Mouse (Mus musculus) limb, embryonic 15.5 days (tissue): ENCODE measurements around the gene Mri1. TPM values are rescaled to one million over a fixed set of nuclear protein-coding genes. Genes with fewer than 3 reads are reported as not detected.
"Not testable (repeated sequence)": the region's sequence is repeated elsewhere in the genome, so short reads cannot be mapped to it uniquely, and the experiment has no call there.

Experiments
- ATAC-seq: fragments of 200-750 bp; cut with Nextera tagmentation; 2 replicates; pipeline ENCODE4 v1.8.0; 2017; ENCODE audit warnings: low read depth, moderate TSS enrichment; ENCODE audit not compliant: insufficient number of reproducible peaks, low FRiP score, low TSS enrichment
- H3K27ac ChIP-seq: fragments of 300-500 bp; sonication (generic); 2 replicates; pipeline ENCODE4 v1.5.1; 2015; ENCODE audit warnings: moderate library complexity, mild to moderate bottlenecking, inconsistent platforms
- H3K27me3 ChIP-seq: fragments of 300-500 bp; sonication (generic); 2 replicates; pipeline ENCODE4 v1.6.1; 2015; ENCODE audit warnings: inconsistent platforms
- H3K36me3 ChIP-seq: fragments of 300-500 bp; sonication (generic); 2 replicates; pipeline ENCODE4 v1.6.1; 2015; ENCODE audit warnings: inconsistent platforms
- H3K4me1 ChIP-seq: fragments of 300-500 bp; sonication (generic); 2 replicates; pipeline ENCODE4 v1.6.1; 2015; ENCODE audit warnings: inconsistent platforms
- H3K4me2 ChIP-seq: fragments of 300-500 bp; sonication (generic); 2 replicates; pipeline ENCODE4 v1.6.1; 2015; ENCODE audit warnings: mild to moderate bottlenecking, inconsistent platforms
- H3K4me3 ChIP-seq: fragments of 300-500 bp; sonication (generic); 2 replicates; pipeline ENCODE4 v1.5.1; 2015; ENCODE audit warnings: mild to moderate bottlenecking, inconsistent platforms
- H3K9ac ChIP-seq: fragments of 300-500 bp; sonication (generic); 2 replicates; pipeline ENCODE4 v1.6.1; 2015; ENCODE audit warnings: inconsistent platforms
- H3K9me3 ChIP-seq: fragments of 300-500 bp; sonication (generic); 2 replicates; pipeline ENCODE4 v1.6.1; 2016; ENCODE audit warnings: inconsistent platforms
- WGBS: fragments of 180-500 bp; shearing (Covaris S2); methylation state at CpG from one replicate; pipeline ENCODE4 v1.1.7; 2015; 5-methylcytosine and 5-hydroxymethylcytosine counted together
- polyA plus RNA-seq: library from polyadenylated mRNA; unstranded; fragments of >200 nt; fragmentation: Nextera tagmentation; extraction: Ambion mirVana; gene quantifications from 2 replicates; pipeline ENCODE4 v1.2.1, GENCODE M21; 2015

The Mri1 gene
- polyA plus RNA-seq = 62.0 and 65.5 TPM in 2 replicates

DNA sequence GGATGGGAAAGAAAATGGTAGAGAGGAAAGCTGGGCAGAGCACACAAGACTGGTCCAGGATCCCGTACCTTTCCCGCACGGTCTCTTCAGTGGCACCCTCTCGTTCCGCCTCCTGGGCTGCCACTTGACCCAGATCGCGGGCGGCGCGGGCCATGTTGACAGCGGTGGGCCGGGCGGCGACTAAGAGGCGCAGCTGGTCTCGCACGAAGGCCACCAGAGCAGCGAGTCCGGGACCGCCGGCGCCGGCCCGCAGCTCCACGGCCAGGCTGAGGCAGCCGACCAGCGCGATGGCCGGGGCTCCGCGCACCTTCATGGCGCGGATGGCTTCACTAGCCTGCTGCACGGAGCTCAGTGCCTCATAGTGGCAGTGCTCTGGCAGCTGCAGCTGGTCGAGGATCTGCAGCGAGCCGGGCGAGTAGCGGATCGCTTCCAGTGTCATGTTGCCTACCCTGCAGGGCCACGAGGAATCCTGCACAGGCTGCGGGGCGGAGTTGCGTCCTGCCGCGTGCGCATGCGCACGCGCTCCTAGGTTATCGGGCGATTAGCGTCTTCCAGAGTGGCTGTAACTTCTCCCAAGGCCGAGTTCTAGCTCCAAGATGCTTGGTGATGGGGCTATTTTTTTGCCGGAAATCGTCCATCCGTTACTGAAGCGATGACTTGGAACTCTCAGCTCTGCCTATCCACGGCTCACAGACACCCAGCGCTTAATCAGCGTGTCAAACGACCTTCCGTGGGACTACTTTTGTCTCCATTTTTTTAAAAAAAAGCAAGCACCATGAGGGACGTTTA, at the start of gene Mri1:
Gene Mri1, minus strand, starts transcription at position 505 of the 789 bp plus-strand sequence.
- peak; percentile 76; the same call in 1 of the 2 replicates for ATAC-seq
- under 1% methylated on average over 64 of the region's 64 CpGs for WGBS
- no peaks in the 10 kb centered on the region for H3K27me3 ChIP-seq

DNA sequence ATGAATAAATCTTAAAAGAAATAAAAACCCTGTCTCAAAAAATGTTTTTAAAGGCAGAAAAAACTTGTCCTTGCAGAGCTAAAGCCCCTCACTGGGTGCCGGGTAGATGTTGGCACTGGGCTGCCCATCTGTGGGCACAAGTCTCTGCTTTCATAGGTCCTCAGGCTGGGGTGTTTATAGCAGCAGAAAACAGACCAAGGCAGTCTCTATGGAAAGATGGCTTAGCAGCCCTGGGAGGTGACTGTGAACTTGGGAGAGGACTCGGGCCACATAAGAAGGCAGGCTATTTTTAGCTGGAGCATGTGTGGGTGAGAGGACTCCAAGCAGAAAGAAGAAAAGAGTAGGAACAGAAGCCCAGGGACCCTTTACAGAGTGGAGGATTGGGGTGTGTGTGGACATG, 46.8 kb upstream of the Mri1 start:
- H3K9me3 ChIP-seq = no peaks in the 10 kb centered on the region
- no peak overlapping the region for H3K4me2 ChIP-seq
- no peak overlapping the region for H3K27ac ChIP-seq
- no peak overlapping the region for H3K9ac ChIP-seq
- no peak for ATAC-seq
- H3K36me3 ChIP-seq = no peaks in the 10 kb centered on the region
- H3K4me3 ChIP-seq = no peak overlapping the region
- no peaks in the 10 kb centered on the region for H3K4me1 ChIP-seq
- no peaks in the 10 kb centered on the region for H3K27me3 ChIP-seq
- 54% methylated on average over 2 of the region's 2 CpGs for WGBS

More for the DNA sequence above, at the start of gene Mri1:
- Histone ChIP-seq H3K4me3 (peak within 1 kb of the TSS; percentile 64), H3K4me1 (peaks cover 17% of the 10 kb centered on the region), H3K9ac (peak within 1 kb of the TSS; percentile 67), H3K36me3 (peaks cover 74% of the 10 kb centered on the region), H3K9me3 (no peaks in the 10 kb centered on the region), H3K27ac (peak within 1 kb of the TSS; percentile 85), H3K4me2 (peak within 1 kb of the TSS; percentile 86)

DNA sequence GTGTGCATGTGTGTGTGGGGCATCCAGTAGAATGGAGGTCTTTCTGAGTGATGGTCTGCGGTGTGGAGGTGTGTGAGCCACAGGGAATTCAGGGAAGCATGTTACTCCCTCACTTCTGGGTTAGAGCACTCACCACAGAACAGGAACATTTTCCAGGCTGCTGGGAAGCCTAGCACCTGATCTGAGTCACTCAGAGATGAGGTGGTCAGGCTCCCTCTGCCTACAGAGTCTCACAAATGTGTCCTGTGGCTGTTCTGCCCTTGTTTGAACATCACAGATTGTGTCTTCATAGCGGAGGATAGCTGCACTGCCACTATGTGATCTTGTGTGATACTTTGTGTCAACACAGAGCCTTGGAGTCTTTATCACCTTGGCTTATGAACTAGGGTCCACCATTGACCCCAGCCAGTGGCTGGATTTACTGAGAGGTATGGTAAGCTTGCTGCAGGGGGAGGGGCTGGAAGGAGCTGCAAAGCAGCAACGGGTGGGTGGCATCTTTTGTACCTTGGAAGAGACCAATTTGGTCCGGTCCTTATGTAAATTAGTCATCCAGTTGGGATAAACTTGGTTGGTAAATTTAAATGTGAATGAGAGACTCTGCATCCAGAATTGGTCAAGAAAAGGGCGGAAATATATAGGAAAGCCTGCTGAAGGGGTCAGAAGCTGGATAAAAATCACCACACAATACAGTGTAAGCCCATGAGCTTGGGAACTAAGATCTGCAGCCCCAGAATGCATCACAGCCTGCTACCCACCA, 40.1 kb upstream of the Mri1 start:
- Histone ChIP-seq H3K9me3 (no peaks in the 10 kb centered on the region), H3K27me3 (no peaks in the 10 kb centered on the region), H3K4me1 (no peaks in the 10 kb centered on the region), H3K4me3 (no peak overlapping the region), H3K4me2 (no peak overlapping the region), H3K36me3 (no peaks in the 10 kb centered on the region), H3K9ac (no peak overlapping the region), H3K27ac (no peak overlapping the region)
- WGBS = 77% methylated on average over 5 of the region's 5 CpGs
- ATAC-seq = no peak

- Histone ChIP-seq H3K4me2 (no peak overlapping the region), H3K9ac (no peak overlapping the region), H3K36me3 (no peaks in the 10 kb centered on the region), H3K4me3 (no peak overlapping the region), H3K4me1 (no peaks in the 10 kb centered on the region), H3K9me3 (no peaks in the 10 kb centered on the region), H3K27ac (no peak overlapping the region), H3K27me3 (no peaks in the 10 kb centered on the region)
- WGBS = 23% methylated on average over 8 of the region's 8 CpGs
- no peak for ATAC-seq
Observed at GRCm38 (mm10) chr8:84291688-84292087, 34.6 kb upstream of the Mri1 start.

- H3K9me3 ChIP-seq = no peaks in the 10 kb centered on the region
- no peaks in the 10 kb centered on the region for H3K36me3 ChIP-seq
- no peaks in the 10 kb centered on the region for H3K4me1 ChIP-seq
- H3K27me3 ChIP-seq = no peaks in the 10 kb centered on the region
- no peak overlapping the region for H3K9ac ChIP-seq
- H3K4me3 ChIP-seq = no peak overlapping the region
- no peak for ATAC-seq
- 78% methylated on average over 5 of the region's 5 CpGs for WGBS
- no peak overlapping the region for H3K27ac ChIP-seq
- no peak overlapping the region for H3K4me2 ChIP-seq
Observed at GRCm38 (mm10) chr8:84291086-84291485, 34.0 kb upstream of the Mri1 start.

DNA sequence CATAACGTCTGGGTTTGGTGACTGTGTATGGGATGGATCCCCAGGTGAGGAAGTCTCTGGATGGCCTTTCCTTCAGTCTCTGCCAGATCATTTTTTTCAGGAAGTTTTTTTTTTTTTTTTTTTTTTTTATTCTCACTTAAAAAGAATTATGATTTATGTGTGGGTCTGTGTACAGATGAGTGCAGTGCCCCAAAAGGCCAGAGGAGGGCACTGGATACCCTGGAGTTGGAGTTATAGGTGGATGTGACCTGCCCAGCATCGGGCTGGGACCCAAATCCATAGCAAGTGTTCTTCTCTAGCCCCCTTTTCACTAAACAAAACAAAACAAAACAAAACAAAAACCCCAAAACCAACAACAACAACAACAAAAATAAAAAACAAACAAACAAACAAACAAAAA, 31.8 kb upstream of the Mri1 start:
- no peak overlapping the region for H3K4me2 ChIP-seq
- peaks cover 12% of the 10 kb centered on the region for H3K4me1 ChIP-seq
- no peaks in the 10 kb centered on the region for H3K36me3 ChIP-seq
- H3K9me3 ChIP-seq = no peaks in the 10 kb centered on the region
- no peak overlapping the region for H3K4me3 ChIP-seq
- H3K9ac ChIP-seq = no peak overlapping the region
- H3K27me3 ChIP-seq = no peaks in the 10 kb centered on the region
- no peak overlapping the region for H3K27ac ChIP-seq
- no peak for ATAC-seq
- WGBS = 62% methylated on average over 2 of the region's 2 CpGs

DNA sequence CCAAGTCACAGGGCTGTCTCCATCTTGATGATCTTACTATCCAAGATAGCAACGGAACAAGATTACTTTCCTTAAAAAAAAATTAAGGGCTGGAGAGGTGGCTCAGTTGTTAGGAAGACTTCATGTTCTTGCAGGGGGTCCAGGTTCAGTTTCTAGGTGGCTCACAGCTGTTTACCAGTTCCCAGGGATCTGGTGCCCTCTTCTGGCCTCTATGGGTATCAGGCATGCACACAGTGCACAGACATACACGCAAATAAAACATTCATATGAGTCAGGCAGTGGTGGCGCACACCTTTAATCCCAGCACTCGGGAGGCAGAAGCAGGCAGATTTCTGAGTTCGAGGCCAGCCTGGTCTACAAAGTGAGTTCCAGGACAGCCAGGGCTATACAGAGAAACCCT, 28.5 kb upstream of the Mri1 start:
- 48% methylated on average over 5 of the region's 5 CpGs for WGBS
- H3K36me3 ChIP-seq, H3K9me3 ChIP-seq, H3K4me2 ChIP-seq, H3K4me3 ChIP-seq, H3K27me3 ChIP-seq, H3K9ac ChIP-seq, H3K27ac ChIP-seq, ATAC-seq: not testable (repeated sequence)
- peaks cover 16% of the 10 kb centered on the region for H3K4me1 ChIP-seq

DNA sequence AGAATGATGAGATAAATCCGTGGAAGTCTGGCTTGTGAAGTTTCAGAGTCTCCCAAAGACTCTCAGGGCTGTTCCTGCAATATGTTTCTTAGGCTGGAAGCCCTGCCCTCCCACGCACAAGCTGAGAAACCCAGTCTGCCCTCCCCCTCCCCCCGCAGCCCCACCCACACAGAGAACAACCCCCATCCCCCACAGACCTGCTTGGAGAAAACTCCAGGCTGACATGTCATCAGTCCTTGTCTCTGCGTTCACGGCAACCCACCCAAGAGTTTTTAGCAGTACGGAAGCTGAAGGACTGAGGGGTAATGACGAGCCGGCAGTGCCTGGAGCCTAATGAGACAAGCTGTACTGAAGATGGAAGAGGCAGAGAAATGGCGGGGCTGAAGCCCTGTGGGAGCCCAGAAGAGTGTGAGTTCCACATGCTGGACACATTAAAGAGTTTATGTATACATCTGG, 27.5 kb upstream of the Mri1 start:
- H3K9me3 ChIP-seq = no peaks in the 10 kb centered on the region
- no peak overlapping the region for H3K9ac ChIP-seq
- H3K4me1 ChIP-seq = peaks cover 16% of the 10 kb centered on the region
- H3K27me3 ChIP-seq = no peaks in the 10 kb centered on the region
- WGBS = 10% methylated on average over 9 of the region's 9 CpGs
- H3K27ac ChIP-seq = peak overlapping the region; percentile 67
- H3K4me3 ChIP-seq = peak overlapping the region; percentile 27
- ATAC-seq = peak; percentile 55
- H3K4me2 ChIP-seq = peak overlapping the region; percentile 34
- no peaks in the 10 kb centered on the region for H3K36me3 ChIP-seq

- H3K27me3 ChIP-seq = no peaks in the 10 kb centered on the region
- ATAC-seq = no peak
Observed at GRCm38 (mm10) chr8:84280777-84281176, 23.7 kb upstream of the Mri1 start.

DNA sequence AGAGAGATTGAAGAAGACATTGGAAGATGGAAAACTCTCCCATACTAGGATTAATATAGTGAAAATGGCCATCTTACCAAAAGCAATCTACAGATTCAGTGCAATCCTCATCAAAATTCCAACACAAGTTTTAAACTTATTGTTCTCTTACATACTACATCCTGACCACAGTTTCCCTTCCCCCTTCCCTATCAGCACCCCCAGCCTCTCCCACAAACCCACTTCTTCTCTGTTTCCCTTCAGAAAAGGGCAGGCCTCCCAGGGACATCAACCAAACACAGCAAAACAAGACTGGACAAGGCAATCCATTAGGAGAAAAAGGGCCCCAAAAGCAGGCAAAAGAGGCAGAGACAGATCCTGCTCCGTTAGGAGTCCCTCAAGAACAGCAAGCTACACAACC, 19.3 kb upstream of the Mri1 start:
- Histone ChIP-seq H3K4me1 (no peaks in the 10 kb centered on the region), H3K4me2 (no peak overlapping the region), H3K27ac (no peak overlapping the region), H3K9ac (no peak overlapping the region), H3K9me3 (no peaks in the 10 kb centered on the region), H3K4me3 (no peak overlapping the region), H3K36me3 (no peaks in the 10 kb centered on the region), H3K27me3 (no peaks in the 10 kb centered on the region)
- 59% methylated on average over 1 of the region's 1 CpGs for WGBS
- no peak for ATAC-seq

More at GRCm38 (mm10) chr8:84280777-84281176, 23.7 kb upstream of the Mri1 start:
- Histone ChIP-seq H3K27ac (no peak overlapping the region), H3K4me2 (no peak overlapping the region), H3K9ac (no peak overlapping the region), H3K36me3 (no peaks in the 10 kb centered on the region), H3K9me3 (no peaks in the 10 kb centered on the region), H3K4me1 (peaks cover 16% of the 10 kb centered on the region), H3K4me3 (no peak overlapping the region)
- 76% methylated on average over 10 of the region's 10 CpGs for whole genome bisulfite sequencing

DNA sequence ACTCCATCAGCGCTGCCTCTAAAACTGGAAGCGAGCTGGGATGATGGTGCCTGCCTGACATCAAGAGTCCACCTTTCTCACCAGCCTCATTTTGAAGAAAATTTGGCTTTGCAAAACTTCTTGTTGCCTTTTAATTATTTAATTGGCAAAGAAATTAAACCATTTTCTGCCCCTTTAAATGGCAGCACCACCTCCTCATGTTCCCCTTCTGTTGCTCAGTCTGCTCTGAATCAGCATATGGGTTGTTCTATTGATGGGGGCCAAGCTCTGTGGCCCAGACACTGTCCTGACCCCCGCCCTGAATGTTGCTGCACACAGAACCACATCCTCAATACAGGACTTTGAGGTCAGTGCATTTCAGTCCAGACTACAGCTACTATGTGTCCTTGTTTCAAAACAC, 16.8 kb upstream of the Mri1 start:
- Histone ChIP-seq H3K36me3 (no peaks in the 10 kb centered on the region), H3K4me3 (no peak overlapping the region), H3K27ac (no peak overlapping the region), H3K9ac (no peak overlapping the region), H3K9me3 (no peaks in the 10 kb centered on the region), H3K27me3 (no peaks in the 10 kb centered on the region), H3K4me1 (peaks cover 8% of the 10 kb centered on the region), H3K4me2 (no peak overlapping the region)
- ATAC-seq = no peak
- WGBS = 88% methylated on average over 3 of the region's 3 CpGs

- H3K4me2 ChIP-seq = no peak overlapping the region
- H3K36me3 ChIP-seq = no peaks in the 10 kb centered on the region
- no peak for ATAC-seq
- WGBS = 79% methylated on average over 4 of the region's 4 CpGs
- H3K27ac ChIP-seq = no peak overlapping the region
- no peaks in the 10 kb centered on the region for H3K9me3 ChIP-seq
- no peaks in the 10 kb centered on the region for H3K27me3 ChIP-seq
- peaks cover 8% of the 10 kb centered on the region for H3K4me1 ChIP-seq
- no peak overlapping the region for H3K4me3 ChIP-seq
- H3K9ac ChIP-seq = no peak overlapping the region
Observed at GRCm38 (mm10) chr8:84272302-84272701, 15.2 kb upstream of the Mri1 start.
